Mouse (Mus musculus) midbrain, embryonic 10.5 days (tissue): ENCODE results near the gene Mkrn3. TPM values are rescaled to one million over a fixed set of nuclear protein-coding genes. Genes with fewer than 3 reads are reported as not detected.

Experiments used
- polyA plus RNA-seq: library from polyadenylated mRNA; unstranded; fragments of >200 nt; fragmentation: Nextera tagmentation; extraction: Ambion mirVana; gene quantifications from 2 replicates; pipeline ENCODE4 v1.2.1, GENCODE M21; 2016

Mkrn3 gene
- polyA plus RNA-seq, 1 experiment from 2014 or later, result 18.4 TPM

Other genes starting within 250 kb of the Mkrn3 start
- gene Ndn, start 73.6 kb downstream of the Mkrn3 start, polyA plus RNA-seq, result 114 and 162 TPM in 2 replicates
- 8.6 and 14.0 TPM in 2 replicates for gene Magel2, start 43.1 kb downstream of the Mkrn3 start, polyA plus RNA-seq
- gene Peg12, start 44.4 kb upstream of the Mkrn3 start, polyA plus RNA-seq, result 105 and 117 TPM in 2 replicates